In the genomic region with DNA sequence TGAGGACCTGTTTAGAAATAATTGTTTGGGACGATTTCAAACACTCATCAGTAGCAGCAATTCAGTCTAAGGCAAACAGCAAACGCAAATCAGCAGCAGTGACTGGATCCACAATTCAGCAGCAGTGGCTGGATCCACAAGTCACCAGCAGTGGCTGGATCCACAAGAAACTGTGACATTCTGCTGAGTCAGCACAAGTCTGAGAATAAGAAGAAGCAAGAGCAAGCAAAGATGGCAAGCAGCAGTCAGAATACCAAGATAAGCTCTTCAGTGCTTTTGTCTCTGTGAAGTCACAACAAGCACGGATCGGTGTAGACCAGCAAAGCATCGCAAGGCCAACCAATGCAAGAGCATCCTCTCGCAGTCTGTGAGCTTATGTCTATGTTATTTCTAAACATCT, we compare ENCODE assay signal across 21 mouse cellular contexts. TPM values are rescaled to one million over a fixed set of nuclear protein-coding genes. Genes with fewer than 3 reads are reported as not detected.
"Had no signal": no experiment of that assay in that cellular context is flagged by ENCODE, and none has a peak within 500 bp of the region (broad histone marks: within the 10 kb centered on the region; RNA-seq: fewer than 3 reads in every experiment).

No protein-coding gene starts in this region.

- H3K4me3 ChIP-seq: neural tube, embryonic 12.5 days; neural tube, embryonic 13.5 days; neural tube, embryonic 15.5 days; stomach, embryonic 15.5 days had no signal

- DNase-seq: retina, postnatal 1 day; right cerebral cortex, adult 18-20 months; right cerebral cortex, postnatal 14 days; right cerebral cortex, postnatal 25 days; right cerebral cortex, postnatal 4 days; spleen, adult 18-20 months; thymus, adult 18-20 months; thymus, adult 2 months; thymus, postnatal 14 days; thymus, postnatal 25 days; thymus, postnatal 4 days had no signal

- H3K4me2 ChIP-seq: neural tube, embryonic 12.5 days; neural tube, embryonic 13.5 days; neural tube, embryonic 15.5 days; stomach, embryonic 15.5 days had no signal

- H3K9ac ChIP-seq: neural tube, embryonic 12.5 days; neural tube, embryonic 13.5 days; neural tube, embryonic 15.5 days; stomach, embryonic 15.5 days had no signal

- H3K36me3 ChIP-seq: neural tube, embryonic 12.5 days; neural tube, embryonic 13.5 days; neural tube, embryonic 15.5 days; stomach, embryonic 15.5 days had no signal

- H3K9me3 ChIP-seq: neural tube, embryonic 12.5 days; neural tube, embryonic 13.5 days; neural tube, embryonic 15.5 days; stomach, embryonic 15.5 days had no signal

- H3K4me1 ChIP-seq: neural tube, embryonic 12.5 days; neural tube, embryonic 15.5 days; stomach, embryonic 15.5 days had no signal

- H3K27ac ChIP-seq: neural tube, embryonic 12.5 days; neural tube, embryonic 13.5 days; neural tube, embryonic 15.5 days; stomach, embryonic 15.5 days; stomach, postnatal 0 days had no signal

RNA-seq across cellular contexts. Expression of gene Olig3, which starts 12.3 kb away (rescaled TPM):
- total RNA-seq: neutrophil, adult 5-6 weeks had no signal
- polyA plus RNA-seq: small intestine, adult 2 months; stomach, embryonic 14.5 days; stomach, embryonic 16.5 days; stomach, postnatal 0 days; urinary bladder, adult 2 months had no signal
